40 mouse cellular contexts compared by ENCODE assay signal in the genomic region with DNA sequence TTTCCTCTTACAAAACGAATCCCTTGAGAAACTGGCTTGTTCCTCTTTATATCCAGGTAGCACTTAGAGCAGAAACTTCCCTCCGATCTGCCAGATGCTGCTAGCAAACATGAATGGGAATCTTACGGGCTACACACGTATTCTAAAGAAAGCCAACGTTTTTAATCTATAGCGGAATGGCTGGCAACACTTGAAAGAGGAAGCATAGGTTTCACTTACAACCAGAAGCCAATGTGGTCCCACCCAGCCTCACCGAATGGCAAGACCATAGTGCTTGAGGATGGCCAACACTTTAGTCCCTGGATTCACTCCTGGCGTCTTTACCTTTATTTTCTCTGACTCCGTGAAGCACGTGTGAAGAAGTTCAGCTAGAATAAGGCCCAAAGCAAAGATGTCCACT. TPM values are rescaled to one million over a fixed set of nuclear protein-coding genes. Genes with fewer than 3 reads are reported as not detected.
"Had no signal": no experiment of that assay in that cellular context is flagged by ENCODE, and none has a peak within 500 bp of the region (broad histone marks: within the 10 kb centered on the region; RNA-seq: fewer than 3 reads in every experiment).

No protein-coding gene starts in this region.

- DNase-seq: left cerebral cortex, postnatal 4 days; liver; liver, embryonic 13.5 days; liver, postnatal 0 days; lung, adult 18-20 months; lung, adult 2 months; lung, embryonic 14.5 days; lung, postnatal 10 days; lung, postnatal 14 days; lung, postnatal 36 days; lung, postnatal 4 days; midbrain, embryonic 14.5 days had no signal

- H3K36me3 ChIP-seq: midbrain, embryonic 12.5 days; midbrain, embryonic 15.5 days had no signal

- H3K4me2 ChIP-seq: limb, embryonic 12.5 days; limb, embryonic 13.5 days; limb, embryonic 15.5 days; liver, embryonic 11.5 days; liver, embryonic 12.5 days; liver, embryonic 13.5 days; liver, embryonic 15.5 days; lung, embryonic 14.5 days; lung, embryonic 15.5 days; midbrain, embryonic 11.5 days; midbrain, embryonic 12.5 days; midbrain, embryonic 13.5 days; midbrain, embryonic 15.5 days had no signal

- ATAC-seq: liver, embryonic 12.5 days; liver, postnatal 0 days; lung, postnatal 0 days; midbrain, embryonic 13.5 days; midbrain, embryonic 15.5 days; midbrain, embryonic 16.5 days had no signal

- H3K9ac ChIP-seq: limb, embryonic 12.5 days; limb, embryonic 13.5 days; limb, embryonic 15.5 days; liver, embryonic 12.5 days; liver, embryonic 13.5 days; liver, embryonic 14.5 days; liver, embryonic 15.5 days; liver, postnatal 0 days; lung, embryonic 14.5 days; lung, embryonic 15.5 days; midbrain, embryonic 12.5 days; midbrain, embryonic 13.5 days; midbrain, embryonic 15.5 days had no signal

- H3K27me3 ChIP-seq: limb, embryonic 12.5 days; limb, embryonic 13.5 days; limb, embryonic 15.5 days; liver, embryonic 12.5 days; liver, embryonic 13.5 days; liver, embryonic 15.5 days; lung, embryonic 15.5 days; megakaryocyte, embryonic 14.5 days; midbrain, embryonic 12.5 days; midbrain, embryonic 13.5 days; midbrain, embryonic 15.5 days had no signal

- H3K4me3 ChIP-seq: limb, embryonic 10.5 days; limb, embryonic 12.5 days; limb, embryonic 13.5 days; limb, embryonic 15.5 days; liver, embryonic 12.5 days; liver, embryonic 13.5 days; liver, embryonic 15.5 days; lung, embryonic 15.5 days; megakaryocyte, embryonic 14.5 days; midbrain, embryonic 10.5 days; midbrain, embryonic 12.5 days; midbrain, embryonic 13.5 days; midbrain, embryonic 15.5 days; myocyte had no signal

- H3K4me1 ChIP-seq: limb, embryonic 10.5 days; limb, embryonic 12.5 days; limb, embryonic 13.5 days; limb, embryonic 15.5 days; liver, embryonic 12.5 days; liver, embryonic 13.5 days; liver, embryonic 15.5 days; lung, embryonic 15.5 days; megakaryocyte, embryonic 14.5 days; midbrain, embryonic 10.5 days; midbrain, embryonic 12.5 days; midbrain, embryonic 13.5 days; midbrain, embryonic 15.5 days had no signal

- H3K27ac ChIP-seq: limb, embryonic 10.5 days; limb, embryonic 12.5 days; limb, embryonic 13.5 days; limb, embryonic 15.5 days; liver, embryonic 12.5 days; liver, embryonic 13.5 days; liver, embryonic 14.5 days; liver, embryonic 15.5 days; lung, embryonic 15.5 days; macrophage; midbrain, embryonic 10.5 days; midbrain, embryonic 12.5 days; midbrain, embryonic 13.5 days; midbrain, embryonic 15.5 days had no signal

- H3K9me3 ChIP-seq: limb, embryonic 10.5 days; limb, embryonic 12.5 days; limb, embryonic 13.5 days; limb, embryonic 15.5 days; liver, embryonic 12.5 days; liver, embryonic 13.5 days; liver, embryonic 15.5 days; lung, embryonic 15.5 days; megakaryocyte, embryonic 14.5 days; midbrain, embryonic 10.5 days; midbrain, embryonic 12.5 days; midbrain, embryonic 13.5 days; midbrain, embryonic 15.5 days had no signal

RNA-seq across cellular contexts. Expression of gene Sult6b1, which starts 50.5 kb away (rescaled TPM):
- total RNA-seq: left cerebral cortex, postnatal 10 days; left cerebral cortex, postnatal 14 days; left cerebral cortex, postnatal 25 days; liver, adult 2 months; megakaryocyte progenitor cell, adult 5-6 weeks; megakaryocyte-erythroid progenitor cell, adult 5-6 weeks; midbrain, postnatal 0 days; monocyte, adult 5-6 weeks had no signal
- polyA plus RNA-seq: limb, embryonic 13.5 days; limb, embryonic 15.5 days; liver, adult 2 months; liver, embryonic 11.5 days; liver, embryonic 12.5 days; liver, embryonic 16.5 days; lung, adult 2 months; macrophage; midbrain, embryonic 11.5 days; midbrain, embryonic 14.5 days; midbrain, postnatal 0 days had no signal
